Mouse (Mus musculus) megakaryocyte, embryonic 14.5 days (primary cell): ENCODE measurements around the gene Fbn1.

Source experiments
- FLI1 ChIP-seq: IDR thresholded peaks from 2 replicates; pipeline ENCODE4 v1.6.1; 2012; ENCODE audit warnings: low read length, inconsistent platforms, mixed read lengths
- GATA1 ChIP-seq: IDR thresholded peaks from 3 replicates; pipeline ENCODE4 v1.6.1; 2012; ENCODE audit warnings: mixed read lengths, low read length, inconsistent platforms, borderline replicate concordance

DNA sequence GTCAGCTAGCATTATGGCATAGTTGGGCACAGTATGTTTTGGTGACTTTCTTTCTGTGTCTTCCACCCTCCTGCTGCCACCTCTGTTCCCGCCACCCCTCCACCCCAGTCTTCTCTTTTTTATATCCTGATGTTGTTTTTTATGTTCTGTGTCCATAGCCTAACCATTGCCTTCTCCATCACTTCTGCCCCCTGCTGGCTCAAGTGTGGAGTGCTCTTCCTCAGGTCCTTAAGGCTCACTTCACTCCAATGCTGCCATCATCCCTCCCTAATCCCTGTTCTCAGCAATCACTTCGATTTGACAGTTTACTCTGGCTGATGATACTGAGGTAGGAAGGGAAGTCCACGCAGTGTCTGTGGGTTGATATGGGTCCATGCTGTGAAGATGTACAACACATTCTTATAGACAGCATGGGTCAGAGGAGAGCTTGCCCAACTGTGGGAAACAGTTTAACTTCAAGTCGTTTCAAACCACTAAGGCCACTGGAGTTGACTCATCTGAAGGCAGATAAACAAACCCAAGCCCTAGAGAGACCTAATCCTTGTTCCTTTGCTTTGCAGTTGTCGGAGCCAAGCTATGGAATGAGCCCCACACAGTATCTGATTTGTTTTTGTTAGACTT lies 203.9 kb downstream of the Fbn1 start:
- TF ChIP-seq GATA1 (no peak), FLI1 (no peak)
